Mouse (Mus musculus): ENCODE data around the gene Rpp25l. TPM values are rescaled to one million over a fixed set of nuclear protein-coding genes. Genes with fewer than 3 reads are reported as not detected.

The Rpp25l gene
- polyA plus RNA-seq, 1 experiment from 2014 or later: 58.0 TPM

DNA sequence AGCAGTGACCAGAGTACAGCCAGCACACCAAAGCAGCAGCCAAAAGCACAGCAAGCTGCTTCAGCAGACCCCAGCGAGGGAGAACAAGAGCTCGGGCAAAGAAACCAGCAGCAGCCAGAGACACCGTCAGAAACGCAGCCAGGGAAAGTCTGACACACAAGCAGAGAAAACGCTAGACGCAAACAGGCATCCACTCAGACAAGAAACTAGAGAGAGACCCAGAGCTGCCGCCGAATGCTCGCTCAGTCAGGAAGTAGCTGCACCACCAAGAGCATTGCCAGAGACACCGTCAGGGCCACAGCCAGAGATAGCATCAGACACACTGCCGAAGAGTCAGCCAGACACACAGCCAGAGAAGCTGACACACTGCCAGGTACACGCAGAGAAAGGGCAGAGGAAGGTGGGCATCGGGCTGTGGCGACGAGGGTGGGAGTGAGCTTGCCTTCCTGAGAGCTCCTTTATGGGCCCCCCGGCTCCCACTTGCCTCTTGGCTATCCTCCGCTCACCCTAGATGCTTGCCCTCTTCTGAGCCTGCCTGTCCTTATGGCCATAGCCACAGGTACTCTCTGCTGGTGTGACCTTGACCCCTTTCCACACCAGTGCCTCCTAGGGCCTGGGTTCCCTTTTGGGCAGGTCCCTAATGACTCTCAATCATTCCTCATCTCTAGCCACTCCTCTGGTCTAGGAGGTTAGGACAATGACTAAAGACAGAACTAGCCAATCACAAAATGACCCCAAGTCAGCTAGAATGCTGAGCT, 36.9 kb downstream of the Rpp25l start:
- H3K4me1 ChIP-seq: peaks cover 84% of the 10 kb centered on the region
- 39% methylated on average over 17 of the region's 17 CpGs for WGBS
- no peaks in the 10 kb centered on the region for H3K36me3 ChIP-seq
- 0 out of 2 replicates have a peak overlapping the region, but pooled peaks have one; percentile 22 for H3K9ac ChIP-seq (replicated peaks)
- H3K4me2 ChIP-seq (replicated peaks): no peak overlapping the region; the same call in 1 of the 2 replicates
- no peak for ATAC-seq (replicated peaks)
- no peaks in the 10 kb centered on the region for H3K27me3 ChIP-seq
- no peaks in the 10 kb centered on the region for H3K9me3 ChIP-seq
- peak overlapping the region; percentile 58 for H3K27ac ChIP-seq (replicated peaks)
- H3K4me3 ChIP-seq: no peak overlapping the region

DNA sequence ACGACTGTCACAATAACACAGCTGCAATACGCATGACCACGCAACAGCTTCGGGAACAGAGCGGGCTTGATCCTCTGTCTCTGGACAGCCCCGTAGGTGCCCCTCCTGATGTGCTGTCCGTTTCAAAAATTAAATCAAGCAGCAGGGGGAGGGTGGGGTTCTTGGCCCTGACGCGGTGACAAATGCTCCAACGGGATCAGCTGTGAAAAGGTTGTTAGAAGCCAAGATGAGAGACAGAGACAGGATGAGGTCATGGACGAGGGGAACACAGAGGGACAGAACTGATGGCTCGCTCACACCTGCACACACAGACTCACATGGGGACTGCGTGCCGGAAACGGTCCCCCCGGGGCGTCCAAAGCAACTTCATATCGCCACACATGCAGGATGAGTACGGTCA, 40.1 kb downstream of the Rpp25l start:
- WGBS: 29% methylated on average over 19 of the region's 19 CpGs
- no peak overlapping the region for H3K9ac ChIP-seq (replicated peaks)

DNA sequence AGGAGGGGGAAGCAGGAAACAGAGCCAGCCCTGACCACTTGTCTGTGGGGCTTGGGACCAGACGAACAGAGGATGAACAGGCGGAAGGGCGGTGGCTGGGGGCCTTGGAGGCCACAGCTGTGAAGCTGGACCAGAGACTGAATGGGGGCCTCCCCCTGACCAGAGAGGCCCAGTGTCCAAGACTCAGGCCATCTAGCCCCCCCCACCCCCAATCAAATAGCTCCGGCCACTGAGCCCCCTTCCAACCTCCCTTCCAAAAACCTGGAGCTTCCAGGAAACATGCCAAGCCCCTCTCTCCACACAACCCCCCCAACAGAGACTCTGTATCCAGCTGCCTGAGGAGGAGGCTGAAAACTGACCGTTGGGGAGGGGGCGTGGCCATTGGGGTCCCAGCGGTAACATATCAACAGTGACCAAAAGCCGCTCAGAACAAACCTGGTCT, 40.8 kb downstream of the Rpp25l start:
- Histone ChIP-seq H3K4me1 (peaks cover 54% of the 10 kb centered on the region), H3K27ac (replicated peaks) (peak overlapping the region; percentile 71), H3K9ac (replicated peaks) (no peak overlapping the region; the same call in 1 of the 2 replicates), H3K27me3 (no peaks in the 10 kb centered on the region), H3K9me3 (no peaks in the 10 kb centered on the region), H3K4me3 (no peak overlapping the region), H3K4me2 (replicated peaks) (peak overlapping the region; percentile 8; the same call in 1 of the 2 replicates), H3K36me3 (peaks cover 9% of the 10 kb centered on the region; the same call in 1 of the 2 replicates)
- ATAC-seq (replicated peaks): no peak
- WGBS: 11% methylated on average over 8 of the region's 8 CpGs

More for the DNA sequence above, 40.1 kb downstream of the Rpp25l start:
- H3K27me3 ChIP-seq: no peaks in the 10 kb centered on the region
- H3K36me3 ChIP-seq: peaks cover 9% of the 10 kb centered on the region; the same call in 1 of the 2 replicates
- H3K4me2 ChIP-seq (replicated peaks): no peak overlapping the region
- H3K9me3 ChIP-seq: no peaks in the 10 kb centered on the region
- H3K4me1 ChIP-seq: peaks cover 60% of the 10 kb centered on the region
- no peak overlapping the region for H3K4me3 ChIP-seq
- 0 out of 2 replicates have a peak overlapping the region, but pooled peaks have one; percentile 71 for H3K27ac ChIP-seq (replicated peaks)
- ATAC-seq (replicated peaks): no peak

DNA sequence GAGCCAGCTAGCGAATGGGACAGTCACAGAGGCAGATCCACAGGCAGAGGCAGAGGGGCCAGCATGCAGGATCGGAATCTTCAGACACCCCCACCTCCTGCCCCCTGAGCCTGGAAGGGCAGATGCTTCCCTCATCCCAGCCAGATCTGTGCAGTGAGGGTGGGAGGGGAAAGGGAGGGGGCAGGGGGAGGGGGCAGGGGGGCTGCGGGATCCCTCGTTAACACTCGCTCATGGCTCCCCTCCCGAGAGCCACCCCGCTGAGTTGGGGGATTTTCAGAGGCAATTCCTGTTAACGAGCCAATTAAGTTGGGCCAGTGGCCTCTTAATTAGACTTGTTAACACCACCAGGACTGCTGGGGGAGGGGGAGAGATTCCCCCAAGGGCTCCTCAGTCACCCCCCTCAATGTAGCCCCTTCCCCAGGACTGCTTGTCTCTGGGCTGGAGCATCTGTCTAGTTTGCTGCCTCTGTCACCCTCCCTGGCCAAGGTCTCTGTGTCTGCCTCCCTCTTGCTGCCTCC, 41.3 kb downstream of the Rpp25l start:
- H3K4me3 ChIP-seq: no peak overlapping the region

DNA sequence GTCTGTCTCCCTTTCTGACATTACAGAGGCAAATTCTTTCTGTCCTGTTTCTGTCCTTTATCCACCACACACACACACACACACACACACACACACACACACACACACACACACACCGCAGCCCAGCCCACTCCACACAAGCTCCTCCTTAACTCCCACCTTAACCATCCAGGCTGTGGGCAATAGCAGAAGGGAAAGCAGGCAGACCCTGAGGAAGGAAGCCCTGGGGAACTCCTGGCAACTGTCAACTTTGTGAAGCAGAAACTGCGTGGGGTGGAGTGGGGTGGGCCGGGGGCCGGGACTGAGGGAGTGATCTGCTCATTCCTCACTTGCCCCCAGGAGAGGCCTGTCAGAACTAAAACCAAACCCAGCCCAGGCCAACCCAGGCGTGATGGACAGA, 41.8 kb downstream of the Rpp25l start:
- H3K9ac ChIP-seq (replicated peaks): no peak overlapping the region; the same call in 1 of the 2 replicates
- H3K4me3 ChIP-seq: no peak overlapping the region
- peaks cover 43% of the 10 kb centered on the region for H3K4me1 ChIP-seq
- H3K27ac ChIP-seq (replicated peaks): peak overlapping the region; percentile 51; the same call in 1 of the 2 replicates
- peak; percentile 21; the same call in 1 of the 2 replicates for ATAC-seq (replicated peaks)
- H3K9me3 ChIP-seq: no peaks in the 10 kb centered on the region
- H3K36me3 ChIP-seq: peaks cover 9% of the 10 kb centered on the region; the same call in 1 of the 2 replicates
- H3K27me3 ChIP-seq: no peaks in the 10 kb centered on the region
- WGBS: 7% methylated on average over 5 of the region's 5 CpGs
- H3K4me2 ChIP-seq (replicated peaks): peak overlapping the region; percentile 8; the same call in 1 of the 2 replicates

More for the DNA sequence above, 41.3 kb downstream of the Rpp25l start:
- Histone ChIP-seq H3K27me3 (no peaks in the 10 kb centered on the region), H3K27ac (replicated peaks) (peak overlapping the region; percentile 71), H3K9me3 (no peaks in the 10 kb centered on the region), H3K36me3 (peaks cover 9% of the 10 kb centered on the region; the same call in 1 of the 2 replicates), H3K4me1 (peaks cover 48% of the 10 kb centered on the region), H3K9ac (replicated peaks) (no peak overlapping the region; the same call in 1 of the 2 replicates), H3K4me2 (replicated peaks) (peak overlapping the region; percentile 8; the same call in 1 of the 2 replicates)
- ATAC-seq (replicated peaks): peak; percentile 56
- 5% methylated on average over 8 of the region's 8 CpGs for WGBS

DNA sequence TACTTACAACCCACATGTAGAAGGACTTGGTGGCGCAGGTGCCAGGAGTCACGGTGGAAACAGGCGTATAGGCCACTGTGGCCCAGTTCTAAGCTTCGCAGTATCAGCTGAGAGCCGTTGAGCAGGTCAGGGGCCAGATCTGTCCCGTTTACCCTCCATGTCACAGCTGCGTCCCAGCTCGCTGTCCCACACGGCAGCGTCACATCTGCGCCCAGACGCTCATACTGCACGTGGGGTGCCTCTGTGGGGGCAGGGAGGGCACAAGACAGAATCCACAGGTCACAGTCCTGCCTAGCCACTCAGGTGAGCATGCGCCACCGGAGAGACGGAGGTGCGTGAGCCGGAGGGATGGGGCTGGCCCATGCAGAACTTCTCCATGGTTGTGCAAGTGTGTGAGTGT, 42.5 kb downstream of the Rpp25l start:
- H3K4me1 ChIP-seq: peaks cover 37% of the 10 kb centered on the region
- no peak overlapping the region for H3K4me2 ChIP-seq (replicated peaks)
- ATAC-seq (replicated peaks): no peak
- H3K9me3 ChIP-seq: no peaks in the 10 kb centered on the region
- H3K27me3 ChIP-seq: no peaks in the 10 kb centered on the region
- no peak overlapping the region for H3K27ac ChIP-seq (replicated peaks)
- no peak overlapping the region for H3K9ac ChIP-seq (replicated peaks)
- no peak overlapping the region for H3K4me3 ChIP-seq
- peaks cover 9% of the 10 kb centered on the region; the same call in 1 of the 2 replicates for H3K36me3 ChIP-seq
- WGBS: 79% methylated on average over 18 of the region's 18 CpGs

DNA sequence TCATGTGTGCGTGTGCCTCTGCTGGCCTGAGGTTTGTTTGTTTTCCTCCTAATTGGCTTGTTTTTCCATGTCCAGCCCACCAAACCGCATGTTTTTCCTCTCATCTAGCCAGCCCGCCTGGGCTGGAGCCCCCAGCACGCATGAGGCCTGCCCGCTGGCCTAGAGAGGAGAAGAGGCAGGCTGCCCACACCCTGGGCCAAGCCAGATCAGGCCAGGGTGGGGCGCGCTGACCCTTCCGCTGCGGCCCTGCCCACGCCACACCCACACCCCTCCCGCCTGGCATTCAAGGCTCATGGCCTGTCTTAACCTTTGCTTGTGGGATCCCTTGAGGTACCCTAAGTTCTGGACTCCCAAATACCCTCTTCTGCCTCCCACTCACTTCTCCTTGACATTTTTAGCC, 46.7 kb downstream of the Rpp25l start:
- no peak for ATAC-seq (replicated peaks)
- Histone ChIP-seq H3K27me3 (no peaks in the 10 kb centered on the region), H3K9ac (replicated peaks) (no peak overlapping the region), H3K36me3 (peaks cover 9% of the 10 kb centered on the region; the same call in 1 of the 2 replicates), H3K4me3 (no peak overlapping the region), H3K4me1 (peaks cover 22% of the 10 kb centered on the region), H3K9me3 (no peaks in the 10 kb centered on the region), H3K27ac (replicated peaks) (no peak overlapping the region), H3K4me2 (replicated peaks) (no peak overlapping the region)
- WGBS: 76% methylated on average over 11 of the region's 11 CpGs

DNA sequence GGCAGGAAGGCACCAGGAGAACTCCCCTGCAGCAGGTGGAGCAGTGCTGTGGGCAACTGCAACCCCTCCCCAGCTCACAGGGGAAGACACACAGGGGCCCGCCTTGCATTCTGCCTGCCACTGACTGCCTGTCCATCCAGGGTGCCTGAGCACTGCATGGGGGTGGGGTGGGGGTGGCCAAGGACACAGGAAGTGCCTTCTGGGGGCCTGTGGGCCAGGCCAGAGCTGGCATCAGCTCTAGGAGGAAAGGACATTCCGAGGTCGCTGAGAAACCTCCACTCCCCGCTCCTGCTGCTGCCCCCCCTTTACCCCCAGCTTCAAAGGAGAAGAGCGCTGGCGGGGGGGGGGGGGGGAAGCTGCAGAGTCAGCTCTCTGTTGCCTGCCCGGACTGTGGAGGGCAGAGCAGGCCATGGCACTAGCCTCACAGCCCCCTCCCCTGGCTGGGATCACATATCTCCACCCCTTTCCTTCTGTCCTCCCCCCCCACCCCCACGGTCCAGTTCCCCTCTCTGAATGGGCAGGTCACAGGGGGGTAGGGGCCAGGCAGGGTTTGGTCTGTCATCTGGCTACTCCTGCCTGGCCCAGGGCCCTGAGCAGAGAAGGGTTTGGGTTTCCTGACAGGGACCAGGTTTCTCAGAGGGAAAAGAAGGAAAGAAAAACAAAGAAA, 48.2 kb downstream of the Rpp25l start:
- no peak overlapping the region for H3K4me3 ChIP-seq
- H3K27ac ChIP-seq (replicated peaks): no peak overlapping the region
- H3K9me3 ChIP-seq: no peaks in the 10 kb centered on the region
- H3K36me3 ChIP-seq: peaks cover under 1% of the 10 kb centered on the region; the same call in 1 of the 2 replicates
- WGBS: 7% methylated on average over 6 of the region's 8 CpGs
- H3K9ac ChIP-seq (replicated peaks): no peak overlapping the region
- peaks cover 26% of the 10 kb centered on the region for H3K4me1 ChIP-seq
- H3K27me3 ChIP-seq: no peaks in the 10 kb centered on the region
- 0 out of 2 replicates have a peak, but pooled peaks have one; percentile 14 for ATAC-seq (replicated peaks)
- H3K4me2 ChIP-seq (replicated peaks): no peak overlapping the region

DNA sequence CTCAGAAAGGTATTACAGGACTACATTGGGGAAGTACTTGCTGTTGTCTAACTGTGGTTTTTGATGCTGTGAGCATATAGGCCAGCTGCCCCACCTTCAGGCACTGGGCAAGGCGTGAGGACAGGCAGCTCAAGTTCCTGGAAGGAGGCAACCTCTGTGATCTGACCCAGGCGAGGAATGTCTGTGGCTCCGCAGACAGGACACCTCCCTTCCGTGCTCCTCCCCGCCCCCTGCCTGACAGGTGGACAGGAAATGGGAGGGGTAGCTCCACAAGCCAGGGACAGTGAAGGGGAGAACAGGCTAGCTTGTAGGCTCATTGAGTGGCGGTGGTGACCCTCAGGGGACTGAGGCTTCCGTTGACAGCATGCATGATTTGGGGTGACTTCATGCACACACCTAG, 48.8 kb downstream of the Rpp25l start:
- Histone ChIP-seq H3K27me3 (no peaks in the 10 kb centered on the region), H3K27ac (replicated peaks) (no peak overlapping the region), H3K4me2 (replicated peaks) (no peak overlapping the region), H3K4me3 (no peak overlapping the region), H3K36me3 (no peaks in the 10 kb centered on the region), H3K9ac (replicated peaks) (no peak overlapping the region), H3K9me3 (no peaks in the 10 kb centered on the region), H3K4me1 (peaks cover 32% of the 10 kb centered on the region)
- ATAC-seq (replicated peaks): no peak
- WGBS: 71% methylated on average over 7 of the region's 7 CpGs

DNA sequence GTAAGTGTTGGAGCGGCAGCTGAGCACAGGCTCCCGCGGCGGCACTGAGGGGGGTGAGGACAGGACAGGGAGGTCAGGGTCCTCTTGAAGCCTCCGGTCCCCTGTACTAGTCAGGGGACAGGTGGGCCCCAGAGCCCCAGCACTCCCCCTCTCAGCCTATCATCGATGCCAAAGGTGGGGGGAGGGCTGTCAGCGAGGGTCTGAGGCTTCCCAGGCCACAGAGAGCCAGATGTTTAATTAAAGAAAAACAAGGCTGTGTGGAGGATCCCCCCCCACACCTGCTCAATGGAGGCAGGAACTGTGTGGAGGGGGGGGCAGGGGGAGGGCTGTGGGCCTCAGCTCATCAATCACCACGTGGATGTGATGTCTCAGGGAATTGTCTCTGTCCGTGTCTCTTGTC, 49.7 kb downstream of the Rpp25l start:
- ATAC-seq (replicated peaks): no peak
- Histone ChIP-seq H3K4me3 (no peak overlapping the region), H3K27ac (replicated peaks) (no peak overlapping the region), H3K27me3 (no peaks in the 10 kb centered on the region), H3K9ac (replicated peaks) (no peak overlapping the region), H3K9me3 (no peaks in the 10 kb centered on the region), H3K4me2 (replicated peaks) (no peak overlapping the region), H3K4me1 (peaks cover 38% of the 10 kb centered on the region), H3K36me3 (no peaks in the 10 kb centered on the region)
- WGBS: 62% methylated on average over 9 of the region's 9 CpGs

DNA sequence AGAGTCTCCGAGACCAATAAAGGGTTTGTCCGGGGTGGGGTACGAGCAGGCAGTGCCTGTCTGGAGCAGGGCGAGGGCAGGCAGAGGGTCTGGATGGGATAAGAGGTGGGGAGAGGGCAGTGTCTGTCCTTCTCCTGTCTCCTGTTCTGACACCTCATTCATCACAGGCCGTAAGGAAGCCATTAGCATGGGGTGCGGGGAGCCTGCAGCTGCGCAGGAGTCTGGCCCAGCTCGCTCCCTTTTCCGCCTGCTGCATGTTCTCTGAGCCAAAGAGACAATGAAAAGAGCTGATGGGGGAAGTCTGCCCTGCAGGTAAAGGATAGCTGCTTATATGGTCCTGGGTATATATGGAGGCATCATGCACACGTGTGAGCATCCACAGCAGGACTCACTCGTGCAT, 50.6 kb downstream of the Rpp25l start:
- 81% methylated on average over 11 of the region's 11 CpGs for WGBS
- Histone ChIP-seq H3K9me3 (no peaks in the 10 kb centered on the region), H3K9ac (replicated peaks) (no peak overlapping the region), H3K27me3 (no peaks in the 10 kb centered on the region), H3K4me3 (no peak overlapping the region), H3K4me1 (peaks cover 43% of the 10 kb centered on the region), H3K4me2 (replicated peaks) (no peak overlapping the region), H3K27ac (replicated peaks) (no peak overlapping the region), H3K36me3 (peaks cover 3% of the 10 kb centered on the region; the same call in 1 of the 2 replicates)
- ATAC-seq (replicated peaks): no peak

All from forebrain, embryonic 15.5 days (tissue).